In genomic region chr2:116899615-116900272, GRCm38 (mm10) we compare ENCODE assay signal across 8 mouse cellular contexts. TPM values are rescaled to one million over a fixed set of nuclear protein-coding genes. Genes with fewer than 3 reads are reported as not detected.
DNase-seq lines count a peak whose midpoint lies in the region; ATAC-seq lines count a peak whose summit lies in the region.

No protein-coding gene starts in this region.

- peak overlapping the region; percentile 41 for H3K9ac ChIP-seq in hindbrain, embryonic 15.5 days

- DNase-seq in R1 (ENCODE audit: low read depth, low spot score), result peak; percentile 66
- peak; percentile 97 for DNase-seq in cerebellum, postnatal 14 days
- peak; percentile 99 to 100 for DNase-seq in frontal cortex, postnatal 36 days (ENCODE audit: low spot score in 2 of 2)
- DNase-seq in left cerebral cortex, adult 11 months (ENCODE audit: low spot score), result peak; percentile 95
- peak; percentile 94 for DNase-seq in lung, postnatal 36 days
- peak; percentile 90 for DNase-seq in retina, embryonic 14.5 days (ENCODE audit: low spot score)
- DNase-seq in thymus, postnatal 4 days, result peak; percentile 90

- no peaks in the 10 kb centered on the region for H3K9me3 ChIP-seq in hindbrain, embryonic 15.5 days

- no peaks in the 10 kb centered on the region for H3K36me3 ChIP-seq in hindbrain, embryonic 15.5 days

- WGBS in hindbrain, embryonic 15.5 days, result 15% methylated on average over 19 of the region's 19 CpGs

- H3K27ac ChIP-seq in hindbrain, embryonic 15.5 days (replicated peaks), result 0 out of 2 replicates have a peak overlapping the region, but pooled peaks have one; percentile 37

- H3K27me3 ChIP-seq in hindbrain, embryonic 15.5 days, result peaks cover 7% of the 10 kb centered on the region; the same call in 1 of the 2 replicates

- peak overlapping the region; percentile 67 for H3K4me2 ChIP-seq in hindbrain, embryonic 15.5 days

- peak overlapping the region; percentile 38 for H3K4me3 ChIP-seq in hindbrain, embryonic 15.5 days

- H3K4me1 ChIP-seq in hindbrain, embryonic 15.5 days (replicated peaks), result peaks cover 8% of the 10 kb centered on the region

- peak; percentile 90 for ATAC-seq in hindbrain, embryonic 15.5 days (ENCODE audit: low FRiP score, low read depth)

RNA-seq across cellular contexts. Expression of gene Tmco5, which starts 21.3 kb away (rescaled TPM):
- not detected in 2 replicates for polyA plus RNA-seq in hindbrain, embryonic 15.5 days (2015; fragmentation: Nextera tagmentation; extraction: Ambion mirVana)

Comparison
In these comparisons a context has a peak if more than half of its experiments do, and no peak if none do; other contexts are left out.
1. Peak in every context shown above with its lines: DNase-seq, ATAC-seq, H3K4me3 ChIP-seq and H3K27ac ChIP-seq.